Mouse (Mus musculus) hindbrain, embryonic 10.5 days (tissue): ENCODE results near the gene Gdf7. TPM values are rescaled to one million over a fixed set of nuclear protein-coding genes. Genes with fewer than 3 reads are reported as not detected.
A peak's percentile ranks its signal among the peaks of the same experiment; 100 is the strongest.

Source experiments
- DNase-seq: peaks from one replicate; pipeline ENCODE4 v3.0.0-alpha.2; 2017; ENCODE audit warnings: low spot score
- H3K27ac ChIP-seq: fragments of 300-500 bp; sonication (generic); 2 replicates; pipeline ENCODE4 v1.5.1; 2016; ENCODE audit warnings: mild to moderate bottlenecking, moderate library complexity
- H3K27me3 ChIP-seq: fragments of 300-500 bp; sonication (generic); 2 replicates; pipeline ENCODE4 v1.6.1; 2016; ENCODE audit warnings: mild to moderate bottlenecking; ENCODE audit not compliant: poor library complexity, insufficient read depth, severe bottlenecking
- H3K36me3 ChIP-seq: fragments of 300-500 bp; sonication (generic); 2 replicates; pipeline ENCODE4 v1.6.1; 2016; ENCODE audit warnings: mild to moderate bottlenecking, moderate library complexity
- H3K4me1 ChIP-seq: fragments of 300-500 bp; sonication (generic); replicated peaks from 2 replicates; pipeline ENCODE4 v1.6.1; 2016; ENCODE audit warnings: mild to moderate bottlenecking
- H3K4me3 ChIP-seq: fragments of 300-500 bp; sonication (generic); 2 replicates; pipeline ENCODE4 v1.5.1; 2016; ENCODE audit warnings: mild to moderate bottlenecking, moderate library complexity
- H3K9me3 ChIP-seq: fragments of 300-500 bp; sonication (generic); 2 replicates; pipeline ENCODE4 v1.6.1; 2016; ENCODE audit warnings: mild to moderate bottlenecking, moderate library complexity
- WGBS: fragments of 180-500 bp; shearing (Covaris S2); methylation state at CpG from one replicate; pipeline ENCODE4 v1.1.7; 2016; 5-methylcytosine and 5-hydroxymethylcytosine counted together
- polyA plus RNA-seq: library from polyadenylated mRNA; unstranded; fragments of >200 nt; fragmentation: Nextera tagmentation; extraction: Ambion mirVana; gene quantifications from 2 replicates; pipeline ENCODE4 v1.2.1, GENCODE M21; 2016

Gene Gdf7
- polyA plus RNA-seq, 1 experiment from 2014 or later, result 1.9 TPM

- Histone ChIP-seq H3K4me3 (peak overlapping the region; percentile 56), H3K27me3 (peaks cover 100% of the 10 kb centered on the region), H3K36me3 (no peaks in the 10 kb centered on the region), H3K4me1 (peaks cover 42% of the 10 kb centered on the region), H3K9me3 (no peaks in the 10 kb centered on the region), H3K27ac (peak overlapping the region; percentile 54)
- 13% methylated on average over 10 of the region's 10 CpGs for WGBS
- DNase-seq, result peak; percentile 46
Measured at GRCm38 (mm10) chr12:8300111-8300480, 1.7 kb downstream of the Gdf7 start.

GRCm38 (mm10) chr12:8299143-8300110 lies 2.3 kb downstream of the Gdf7 start:
- peak; percentile 53 for DNase-seq

GRCm38 (mm10) chr12:8298361-8299142 lies 3.2 kb downstream of the Gdf7 start:
- H3K4me3 ChIP-seq, result peak overlapping the region; percentile 56
- 1% methylated on average over 85 of the region's 85 CpGs for WGBS
- no peaks in the 10 kb centered on the region for H3K9me3 ChIP-seq
- peaks cover 100% of the 10 kb centered on the region for H3K27me3 ChIP-seq
- DNase-seq, result peak; percentile 55
- H3K36me3 ChIP-seq, result no peaks in the 10 kb centered on the region
- H3K4me1 ChIP-seq, result peaks cover 40% of the 10 kb centered on the region
- H3K27ac ChIP-seq, result peak overlapping the region; percentile 62

More at GRCm38 (mm10) chr12:8299143-8300110, 2.3 kb downstream of the Gdf7 start:
- Histone ChIP-seq H3K27me3 (peaks cover 100% of the 10 kb centered on the region), H3K4me3 (peak overlapping the region; percentile 56), H3K4me1 (peaks cover 40% of the 10 kb centered on the region), H3K9me3 (no peaks in the 10 kb centered on the region), H3K36me3 (no peaks in the 10 kb centered on the region), H3K27ac (peak overlapping the region; percentile 62)
- WGBS, result 5% methylated on average over 34 of the region's 34 CpGs

GRCm38 (mm10) chr12:8297586-8298214 lies 4.1 kb downstream of the Gdf7 start:
- H3K9me3 ChIP-seq, result no peaks in the 10 kb centered on the region
- peaks cover 40% of the 10 kb centered on the region for H3K4me1 ChIP-seq
- 8% methylated on average over 34 of the region's 34 CpGs for WGBS
- no peaks in the 10 kb centered on the region for H3K36me3 ChIP-seq
- peak overlapping the region; percentile 56 for H3K4me3 ChIP-seq
- peaks cover 92% of the 10 kb centered on the region for H3K27me3 ChIP-seq
- DNase-seq, result peak; percentile 34
- H3K27ac ChIP-seq, result peak overlapping the region; percentile 62; the same call in 1 of the 2 replicates

- H3K27me3 ChIP-seq, result peaks cover 77% of the 10 kb centered on the region
- DNase-seq, result no peak
- H3K27ac ChIP-seq, result no peak overlapping the region
- peaks cover 24% of the 10 kb centered on the region for H3K4me1 ChIP-seq
- 76% methylated on average over 2 of the region's 2 CpGs for WGBS
- no peak overlapping the region for H3K4me3 ChIP-seq
- no peaks in the 10 kb centered on the region for H3K9me3 ChIP-seq
- H3K36me3 ChIP-seq, result no peaks in the 10 kb centered on the region
Measured at GRCm38 (mm10) chr12:8296154-8296553, 5.6 kb downstream of the Gdf7 start.

GRCm38 (mm10) chr12:8295307-8295913 lies 6.3 kb downstream of the Gdf7 start:
- Histone ChIP-seq H3K4me1 (peaks cover 20% of the 10 kb centered on the region), H3K27ac (no peak overlapping the region), H3K9me3 (no peaks in the 10 kb centered on the region), H3K4me3 (no peak overlapping the region), H3K27me3 (peaks cover 69% of the 10 kb centered on the region), H3K36me3 (no peaks in the 10 kb centered on the region)
- DNase-seq, result no peak
- WGBS, result 59% methylated on average over 6 of the region's 6 CpGs

- H3K4me1 ChIP-seq, result no peaks in the 10 kb centered on the region
- DNase-seq, result no peak
- H3K27ac ChIP-seq, result no peak overlapping the region
- H3K27me3 ChIP-seq, result peaks cover 28% of the 10 kb centered on the region
- H3K36me3 ChIP-seq, result no peaks in the 10 kb centered on the region
- 72% methylated on average over 15 of the region's 15 CpGs for WGBS
- H3K4me3 ChIP-seq, result no peak overlapping the region
- H3K9me3 ChIP-seq, result no peaks in the 10 kb centered on the region
Measured at GRCm38 (mm10) chr12:8291157-8291853, 10.4 kb downstream of the Gdf7 start.

GRCm38 (mm10) chr12:8289499-8289898 lies 12.3 kb downstream of the Gdf7 start:
- H3K27ac ChIP-seq, result no peak overlapping the region
- H3K4me1 ChIP-seq, result no peaks in the 10 kb centered on the region
- WGBS, result 89% methylated on average over 8 of the region's 8 CpGs
- no peak overlapping the region for H3K4me3 ChIP-seq
- DNase-seq, result no peak
- peaks cover 7% of the 10 kb centered on the region; the same call in 1 of the 2 replicates for H3K36me3 ChIP-seq
- no peaks in the 10 kb centered on the region for H3K9me3 ChIP-seq
- H3K27me3 ChIP-seq, result peaks cover 10% of the 10 kb centered on the region

- WGBS, result 83% methylated on average over 6 of the region's 6 CpGs
- Histone ChIP-seq H3K27me3 (peaks cover 6% of the 10 kb centered on the region), H3K4me1 (no peaks in the 10 kb centered on the region), H3K4me3 (no peak overlapping the region), H3K36me3 (peaks cover 11% of the 10 kb centered on the region), H3K27ac (no peak overlapping the region), H3K9me3 (no peaks in the 10 kb centered on the region)
- no peak for DNase-seq
Measured at GRCm38 (mm10) chr12:8289099-8289498, 12.7 kb downstream of the Gdf7 start.

- 65% methylated on average over 3 of the region's 3 CpGs for WGBS
- H3K27ac ChIP-seq, result no peak overlapping the region
- no peak overlapping the region for H3K4me3 ChIP-seq
- H3K27me3 ChIP-seq, result no peaks in the 10 kb centered on the region
- H3K36me3 ChIP-seq, result peaks cover 18% of the 10 kb centered on the region
- no peaks in the 10 kb centered on the region for H3K4me1 ChIP-seq
- no peaks in the 10 kb centered on the region for H3K9me3 ChIP-seq
- DNase-seq, result no peak
Measured at GRCm38 (mm10) chr12:8287970-8288369, 13.8 kb downstream of the Gdf7 start.

- no peaks in the 10 kb centered on the region for H3K4me1 ChIP-seq
- peaks cover 31% of the 10 kb centered on the region for H3K36me3 ChIP-seq
- no peak for DNase-seq
- H3K4me3 ChIP-seq, result no peak overlapping the region
- no peak overlapping the region for H3K27ac ChIP-seq
- no peaks in the 10 kb centered on the region for H3K9me3 ChIP-seq
- no peaks in the 10 kb centered on the region for H3K27me3 ChIP-seq
- WGBS, result 87% methylated on average over 15 of the region's 15 CpGs
Measured at GRCm38 (mm10) chr12:8281225-8282017, 20.3 kb downstream of the Gdf7 start.
